Mouse (Mus musculus): Measurements from ENCODE around the gene 3110001I22Rik.

The 3110001I22Rik gene

DNA sequence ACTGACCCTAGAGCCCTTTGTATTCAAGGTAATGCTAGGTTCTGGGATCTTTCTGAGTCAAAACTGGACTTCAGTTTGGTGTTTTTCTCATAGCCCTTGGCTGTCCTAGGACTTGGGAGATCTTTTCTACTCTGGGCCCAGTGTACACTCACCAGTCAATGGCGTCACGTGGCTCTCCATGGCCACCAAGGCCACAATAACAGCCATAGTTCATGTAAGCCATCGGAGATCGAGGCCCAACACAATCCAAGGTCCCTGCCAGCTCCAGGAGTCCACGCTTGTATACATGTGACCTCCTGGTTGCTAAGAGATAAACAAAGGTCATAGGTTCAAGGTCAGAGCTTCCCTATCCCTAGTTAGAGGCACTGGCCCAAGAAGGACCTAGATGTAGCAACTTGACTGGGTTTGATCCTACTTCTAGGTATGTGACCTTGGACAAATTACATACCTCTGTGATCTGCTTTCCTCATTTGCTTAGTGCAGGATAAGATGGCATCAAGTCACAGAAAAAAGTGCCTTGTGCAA, 56.1 kb downstream of the 3110001I22Rik start:
- no peak for DNase-seq
